Mouse (Mus musculus) neural tube, embryonic 11.5 days (tissue): ENCODE results near the gene Tef. TPM values are rescaled to one million over a fixed set of nuclear protein-coding genes. Genes with fewer than 3 reads are reported as not detected.

Experiments
- ATAC-seq: fragments of 200-750 bp; cut with Nextera tagmentation; 2 replicates; pipeline ENCODE4 v1.8.0; 2017; ENCODE audit warnings: moderate number of reproducible peaks, mild to moderate bottlenecking, moderate TSS enrichment, moderate library complexity; ENCODE audit not compliant: insufficient read depth, low FRiP score, low TSS enrichment
- DNase-seq: peaks from one replicate; pipeline ENCODE4 v3.0.0-alpha.2; 2015; ENCODE audit warnings: low spot score
- H3K27ac ChIP-seq: fragments of 300-500 bp; sonication (generic); 2 replicates; pipeline ENCODE4 v1.5.1; 2014; ENCODE audit warnings: low read depth, mild to moderate bottlenecking, low read length
- H3K27me3 ChIP-seq: fragments of 300-500 bp; sonication (generic); 2 replicates; pipeline ENCODE4 v1.6.1; 2014; ENCODE audit warnings: mild to moderate bottlenecking, low read length, mixed read lengths; ENCODE audit not compliant: control insufficient read depth, insufficient read depth
- H3K36me3 ChIP-seq: fragments of 300-500 bp; sonication (generic); 2 replicates; pipeline ENCODE4 v1.6.1; 2014; ENCODE audit warnings: mild to moderate bottlenecking, low read length, moderate library complexity, mixed read lengths; ENCODE audit not compliant: control insufficient read depth, insufficient read depth
- H3K4me1 ChIP-seq: fragments of 300-500 bp; sonication (generic); 2 replicates; pipeline ENCODE4 v1.6.1; 2014; ENCODE audit warnings: low read length, mixed read lengths; ENCODE audit not compliant: control insufficient read depth, insufficient read depth
- H3K4me2 ChIP-seq: fragments of 300-500 bp; sonication (generic); 2 replicates; pipeline ENCODE4 v1.6.1; 2014; ENCODE audit warnings: low read depth, mild to moderate bottlenecking, moderate library complexity
- H3K4me3 ChIP-seq: fragments of 300-500 bp; sonication (generic); 2 replicates; pipeline ENCODE4 v1.5.1; 2014; ENCODE audit warnings: low read depth, low read length
- H3K9ac ChIP-seq: fragments of 300-500 bp; sonication (generic); 2 replicates; pipeline ENCODE4 v1.6.1; 2014; ENCODE audit warnings: mild to moderate bottlenecking, low read length
- H3K9me3 ChIP-seq: fragments of 300-500 bp; sonication (generic); 2 replicates; pipeline ENCODE4 v1.6.1; 2016; ENCODE audit warnings: low read length; ENCODE audit not compliant: control insufficient read depth
- WGBS: fragments of 180-500 bp; shearing (Covaris S2); extraction: QIAGEN DNeasy Blood & Tissue Kit; methylation state at CpG from one replicate; pipeline ENCODE4 v1.1.7; 2014; 5-methylcytosine and 5-hydroxymethylcytosine counted together
- polyA plus RNA-seq: library from polyadenylated mRNA; unstranded; fragments of >200 nt; fragmentation: Nextera tagmentation; extraction: Ambion mirVana; gene quantifications from 2 replicates; pipeline ENCODE4 v1.2.1, GENCODE M21; 2014

Gene Tef
- polyA plus RNA-seq, 1 experiment from 2014 or later: 13.7 TPM

DNA sequence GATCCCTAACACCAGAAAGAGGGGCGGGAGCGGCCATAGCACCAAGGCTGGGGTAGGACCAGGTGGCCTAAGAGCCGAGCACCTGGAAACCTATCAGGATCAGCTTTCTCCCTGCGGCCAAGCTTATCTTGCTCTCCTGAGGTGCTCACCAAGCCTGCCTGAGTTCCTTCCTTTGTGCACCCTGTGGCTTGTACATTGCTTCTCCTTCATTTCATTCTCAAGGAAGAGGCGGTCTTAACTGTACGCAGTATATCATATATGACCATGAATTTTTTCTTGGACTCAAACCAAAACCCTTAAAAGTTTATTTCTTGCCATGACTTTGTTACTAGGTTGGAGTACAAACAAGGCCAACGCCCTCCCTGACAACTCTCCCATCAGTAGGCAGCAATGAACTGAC lies 62.0 kb downstream of the Tef start:
- Histone ChIP-seq H3K4me3 (no peak overlapping the region), H3K4me2 (no peak overlapping the region), H3K27me3 (no peaks in the 10 kb centered on the region), H3K9ac (no peak overlapping the region), H3K27ac (no peak overlapping the region), H3K4me1 (no peaks in the 10 kb centered on the region), H3K36me3 (peaks cover 24% of the 10 kb centered on the region), H3K9me3 (no peaks in the 10 kb centered on the region)
- 96% methylated on average over 7 of the region's 7 CpGs for WGBS
- DNase-seq (no peak), ATAC-seq (no peak)

- no peaks in the 10 kb centered on the region for H3K27me3 ChIP-seq
- no peak overlapping the region for H3K4me3 ChIP-seq
- no peak overlapping the region for H3K4me2 ChIP-seq
- no peak overlapping the region for H3K9ac ChIP-seq
- H3K9me3 ChIP-seq: no peaks in the 10 kb centered on the region
- no peak for ATAC-seq
- H3K4me1 ChIP-seq: peaks cover 8% of the 10 kb centered on the region
- H3K27ac ChIP-seq: no peak overlapping the region
- H3K36me3 ChIP-seq: peaks cover 21% of the 10 kb centered on the region
- no peak for DNase-seq
- 100% methylated on average over 5 of the region's 5 CpGs for WGBS
Observed at GRCm38 (mm10) chr15:81869985-81870384, 67.8 kb downstream of the Tef start.

DNA sequence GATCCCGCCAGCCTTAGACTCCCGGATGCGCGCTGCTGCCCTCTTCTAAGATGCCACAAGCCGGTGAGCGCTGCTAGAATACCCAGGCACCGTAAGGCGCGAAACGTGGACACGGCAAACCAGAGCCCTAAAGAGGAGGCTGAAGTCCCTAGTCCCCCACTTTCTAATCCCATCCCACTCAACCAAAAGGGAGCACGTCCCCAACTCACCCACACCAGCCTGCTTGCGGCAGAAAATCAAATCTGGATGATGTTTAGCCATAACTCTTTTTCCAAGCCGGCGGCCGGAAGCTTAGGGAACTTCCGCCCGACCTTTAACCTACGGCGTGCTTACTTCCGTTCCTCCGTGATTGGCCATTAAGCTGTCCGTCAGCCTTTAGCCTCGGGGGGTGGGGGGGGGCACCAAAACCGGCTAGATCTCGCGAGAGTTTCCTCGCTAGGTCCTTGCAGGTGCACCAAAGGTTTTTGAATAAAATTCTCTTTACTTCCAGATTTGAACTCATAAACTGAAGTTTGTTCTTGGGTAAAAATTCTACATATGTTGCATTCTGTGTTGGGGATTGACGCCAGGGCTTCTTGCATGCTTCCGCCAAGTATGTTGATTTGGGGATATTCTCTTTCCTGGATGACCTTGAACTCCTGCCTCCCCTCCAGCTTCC lies 69.5 kb downstream of the Tef start, which contains the start of gene Phf5a:
Phf5a (minus strand) TSS at position 308 of the 658 bp plus-strand sequence.
- Histone ChIP-seq H3K4me2 (peak within 1 kb of the TSS; percentile 84), H3K36me3 (peaks cover 19% of the 10 kb centered on the region), H3K4me1 (peaks cover 8% of the 10 kb centered on the region), H3K4me3 (peak within 1 kb of the TSS; percentile 86), H3K27me3 (no peaks in the 10 kb centered on the region), H3K9ac (peak within 1 kb of the TSS; percentile 85), H3K27ac (peak within 1 kb of the TSS; percentile 91), H3K9me3 (no peaks in the 10 kb centered on the region)
- DNase-seq (peak; percentile 95), ATAC-seq (peak; percentile 84)
- WGBS: 0% methylated on average over 30 of the region's 30 CpGs

GRCm38 (mm10) chr15:81872262-81873136 lies 70.3 kb downstream of the Tef start, which contains the start of gene Aco2:
Gene Aco2, plus strand, starts transcription at chr15:81872309.
- H3K4me1 ChIP-seq: peaks cover 8% of the 10 kb centered on the region
- WGBS: under 1% methylated on average over 53 of the region's 53 CpGs
- DNase-seq (peak; percentile 97), ATAC-seq (peak; percentile 80)
- H3K27me3 ChIP-seq: no peaks in the 10 kb centered on the region
- H3K4me3 ChIP-seq: peak within 1 kb of the TSS; percentile 86
- H3K9ac ChIP-seq: peak within 1 kb of the TSS; percentile 85
- H3K4me2 ChIP-seq: peak within 1 kb of the TSS; percentile 84
- no peaks in the 10 kb centered on the region for H3K9me3 ChIP-seq
- H3K36me3 ChIP-seq: peaks cover 14% of the 10 kb centered on the region; the same call in 1 of the 2 replicates
- H3K27ac ChIP-seq: peak within 1 kb of the TSS; percentile 91

Other genes with a start within 250 kb of the Tef start
- 25.4 and 29.6 TPM in 2 replicates for gene Ep300, start 217.1 kb upstream of the Tef start, polyA plus RNA-seq
- gene L3mbtl2, start 138.5 kb upstream of the Tef start, polyA plus RNA-seq: 28.6 and 31.7 TPM in 2 replicates
- gene Chadl, start 105.1 kb upstream of the Tef start, polyA plus RNA-seq: 2.4 and 3.0 TPM in 2 replicates
- 48.8 TPM in 2 replicates for gene Zc3h7b, start 57.4 kb upstream of the Tef start, polyA plus RNA-seq
- 137 and 152 TPM in 2 replicates for gene Rangap1, start 56.9 kb upstream of the Tef start, polyA plus RNA-seq
- 15.8 and 15.9 TPM in 2 replicates for gene Tob2, start 56.4 kb downstream of the Tef start, polyA plus RNA-seq
- 197 and 203 TPM in 2 replicates for gene Phf5a, start 69.5 kb downstream of the Tef start, polyA plus RNA-seq
- 190 and 200 TPM in 2 replicates for gene Aco2, start 69.9 kb downstream of the Tef start, polyA plus RNA-seq
- gene Polr3h, start 123.8 kb downstream of the Tef start, polyA plus RNA-seq: 73.9 and 83.0 TPM in 2 replicates
- gene Csdc2, start 134.3 kb downstream of the Tef start, polyA plus RNA-seq: 25.7 and 27.7 TPM in 2 replicates
- gene Pmm1, start 158.5 kb downstream of the Tef start, polyA plus RNA-seq: 33.2 and 35.2 TPM in 2 replicates
- gene 1700029P11Rik, start 178.1 kb downstream of the Tef start, polyA plus RNA-seq: not detected in 2 replicates
- 73.2 and 73.8 TPM in 2 replicates for gene Xrcc6, start 185.4 kb downstream of the Tef start, polyA plus RNA-seq
- 39.8 and 45.9 TPM in 2 replicates for gene Desi1, start 231.4 kb downstream of the Tef start, polyA plus RNA-seq
- 283 and 301 TPM in 2 replicates for gene Snu13, start 245.2 kb downstream of the Tef start, polyA plus RNA-seq